Mouse (Mus musculus): ENCODE data around the gene Xpr1.

GRCm38 (mm10) chr1:155408577-155408966, 8.6 kb downstream of the Xpr1 start:
- TF ChIP-seq CTCF (IDR thresholded peaks at IDR 0.05; ENCODE audit: low read depth, low read length) (no peak), POLR2A (IDR thresholded peaks at IDR 0.05; ENCODE audit: insufficient read depth, low read length) (no peak)

Measured in ES-Bruce4 (cell line).